Comparison of ENCODE assay signal across 8 mouse cellular contexts in genomic region chr3:145653191-145653940, GRCm38 (mm10). TPM values are rescaled to one million over a fixed set of nuclear protein-coding genes. Genes with fewer than 3 reads are reported as not detected.
DNase-seq lines count a peak whose midpoint lies in the region; ATAC-seq and TF ChIP-seq lines count a peak whose summit lies in the region.

No protein-coding gene starts in this region.

- TF ChIP-seq CTCF in Patski (IDR thresholded peaks at IDR 0.05) = no peak
- TF ChIP-seq CTCF in lung, embryonic 14.5 days (IDR thresholded peaks at IDR 0.05; ENCODE audit: low read depth) = no peak

- no peaks in the 10 kb centered on the region for H3K27me3 ChIP-seq in Patski
- no peaks in the 10 kb centered on the region for H3K27me3 ChIP-seq in embryonic facial prominence, embryonic 14.5 days (replicated peaks; ENCODE audit: control insufficient read depth, insufficient read depth, low read length)
- H3K27me3 ChIP-seq in heart, embryonic 12.5 days (replicated peaks) = no peaks in the 10 kb centered on the region
- no peaks in the 10 kb centered on the region for H3K27me3 ChIP-seq in kidney, embryonic 14.5 days (ENCODE audit: control insufficient read depth, insufficient read depth, low read length)
- H3K27me3 ChIP-seq in lung, embryonic 14.5 days (ENCODE audit: insufficient read depth, low read length) = no peaks in the 10 kb centered on the region

- H3K27ac ChIP-seq in embryonic facial prominence, embryonic 14.5 days (replicated peaks; ENCODE audit: low read depth, low read length) = peak overlapping the region; percentile 88
- H3K27ac ChIP-seq in heart, embryonic 12.5 days (ENCODE audit: poor library complexity, severe bottlenecking) = peak overlapping the region; percentile 97
- H3K27ac ChIP-seq in kidney, embryonic 14.5 days (ENCODE audit: low read depth, low read length) = peak overlapping the region; percentile 79
- H3K27ac ChIP-seq in lung, embryonic 14.5 days (ENCODE audit: low read depth) = peak overlapping the region; percentile 95

- no peaks in the 10 kb centered on the region; the same call in 1 of the 2 replicates for H3K36me3 ChIP-seq in embryonic facial prominence, embryonic 14.5 days (ENCODE audit: control insufficient read depth, insufficient read depth, low read length)
- peaks cover 9% of the 10 kb centered on the region for H3K36me3 ChIP-seq in heart, embryonic 12.5 days
- 0 out of 2 replicates have a peak, but pooled peaks cover 2% of the 10 kb centered on the region for H3K36me3 ChIP-seq in kidney, embryonic 14.5 days (ENCODE audit: control insufficient read depth, insufficient read depth, low read length)
- peaks cover 3% of the 10 kb centered on the region; the same call in 1 of the 2 replicates for H3K36me3 ChIP-seq in lung, embryonic 14.5 days (ENCODE audit: insufficient read depth)

- CTCF ChIA-PET in Patski (lab: Charles Lee) = interaction anchor here (0.7 to 1.8 kb wide), 3 partner anchors 9 to 76 kb away, joined by 3 to 8 read pairs (median 4); no protein-coding TSS in a partner anchor

- POLR2A ChIA-PET in Patski (lab: Charles Lee) = interaction anchor here (0.9 to 5.2 kb wide), 4 partner anchors 9 to 77 kb away, joined by 3 to 51 read pairs (median 4); no protein-coding TSS in a partner anchor

- no peaks in the 10 kb centered on the region for H3K9me3 ChIP-seq in embryonic facial prominence, embryonic 14.5 days (ENCODE audit: control insufficient read depth, low read length)
- H3K9me3 ChIP-seq in heart, embryonic 12.5 days (replicated peaks) = no peaks in the 10 kb centered on the region
- no peaks in the 10 kb centered on the region for H3K9me3 ChIP-seq in kidney, embryonic 14.5 days (ENCODE audit: control insufficient read depth, low read length)
- no peaks in the 10 kb centered on the region for H3K9me3 ChIP-seq in lung, embryonic 14.5 days (ENCODE audit: low read depth, low read length)

- peak overlapping the region; percentile 84 for H3K4me2 ChIP-seq in embryonic facial prominence, embryonic 14.5 days (ENCODE audit: low read depth, low read length)
- H3K4me2 ChIP-seq in heart, embryonic 12.5 days = peak overlapping the region; percentile 89
- peak overlapping the region; percentile 79 for H3K4me2 ChIP-seq in kidney, embryonic 14.5 days (replicated peaks; ENCODE audit: low read depth, low read length)
- H3K4me2 ChIP-seq in lung, embryonic 14.5 days = peak overlapping the region; percentile 88

- peak; percentile 55 for ATAC-seq in Patski
- peak; percentile 51 for ATAC-seq in embryonic facial prominence, embryonic 14.5 days (ENCODE audit: low read depth)
- ATAC-seq in heart, embryonic 12.5 days (ENCODE audit: insufficient number of reproducible peaks, low FRiP score) = peak; percentile 65
- ATAC-seq in kidney, embryonic 14.5 days (ENCODE audit: low FRiP score, low TSS enrichment) = peak; percentile 63
- ATAC-seq in lung, embryonic 14.5 days (ENCODE audit: insufficient read depth) = peak; percentile 73
- no peak for ATAC-seq in erythroid progenitor cell, adult 5-6 weeks (replicated peaks; ENCODE audit: low FRiP score, poor library complexity, severe bottlenecking)

- peak overlapping the region; percentile 75 for H3K9ac ChIP-seq in embryonic facial prominence, embryonic 14.5 days (ENCODE audit: low read depth, low read length)
- H3K9ac ChIP-seq in heart, embryonic 12.5 days = peak overlapping the region; percentile 87
- H3K9ac ChIP-seq in kidney, embryonic 14.5 days (ENCODE audit: low read depth, low read length) = peak overlapping the region; percentile 65
- peak overlapping the region; percentile 79 for H3K9ac ChIP-seq in lung, embryonic 14.5 days

- DNase-seq in 3134 (ENCODE audit: extremely low read depth, insufficient read length, low spot score) (peak; percentile 90), Patski (ENCODE audit: low read depth, low spot score) (peak; percentile 64)
- peak; percentile 95 for DNase-seq in embryonic facial prominence, embryonic 14.5 days (ENCODE audit: low spot score)
- peak; percentile 96 for DNase-seq in lung, embryonic 14.5 days
- peak; percentile 36 for DNase-seq in ovary, postnatal 10 days (ENCODE audit: low spot score)

- in situ Hi-C loops in Patski (cut with MboI; ENCODE audit: low pct_unique_long_range_greater_than_20kb) = loop anchor here (5.0 kb wide), 1 partner anchor 249 kb away; no protein-coding TSS in a partner anchor

- H3K4me3 ChIP-seq in embryonic facial prominence, embryonic 14.5 days (ENCODE audit: low read depth, low read length) = peak overlapping the region; percentile 67
- H3K4me3 ChIP-seq in heart, embryonic 12.5 days = peak overlapping the region; percentile 67
- peak overlapping the region; percentile 43 for H3K4me3 ChIP-seq in kidney, embryonic 14.5 days (ENCODE audit: low read length)
- H3K4me3 ChIP-seq in lung, embryonic 14.5 days (ENCODE audit: low read depth, low read length) = peak overlapping the region; percentile 70

- 1% methylated on average over 43 of the region's 53 CpGs for WGBS in embryonic facial prominence, embryonic 14.5 days
- WGBS in heart, embryonic 12.5 days = under 1% methylated on average over 53 of the region's 53 CpGs
- WGBS in kidney, embryonic 14.5 days = under 1% methylated on average over 53 of the region's 53 CpGs
- WGBS in lung, embryonic 14.5 days = under 1% methylated on average over 53 of the region's 53 CpGs

- H3K4me1 ChIP-seq in embryonic facial prominence, embryonic 14.5 days (ENCODE audit: control insufficient read depth, insufficient read depth, low read length) = peaks cover 31% of the 10 kb centered on the region
- H3K4me1 ChIP-seq in heart, embryonic 12.5 days (replicated peaks) = peaks cover 34% of the 10 kb centered on the region
- H3K4me1 ChIP-seq in kidney, embryonic 14.5 days (ENCODE audit: control insufficient read depth, insufficient read depth, low read length) = peaks cover 16% of the 10 kb centered on the region
- peaks cover 22% of the 10 kb centered on the region for H3K4me1 ChIP-seq in lung, embryonic 14.5 days (ENCODE audit: insufficient read depth)

RNA-seq across cellular contexts. Expression of gene Ccn1, which starts 3.6 kb away (rescaled TPM):
- 1,216 TPM for polyA plus RNA-seq in Patski (2021)
- polyA plus RNA-seq in embryonic facial prominence, embryonic 14.5 days (2014; fragmentation: Nextera tagmentation; extraction: Ambion mirVana) = 42.6 and 50.5 TPM in 2 replicates
- polyA plus RNA-seq in heart, embryonic 12.5 days (2016; fragmentation: Nextera tagmentation; extraction: Ambion mirVana) = 93.5 and 100 TPM in 2 replicates
- polyA plus RNA-seq in kidney, embryonic 14.5 days (2014; fragmentation: Nextera tagmentation; extraction: Ambion mirVana) = 22.4 and 30.9 TPM in 2 replicates
- 33.2 and 41.6 TPM in 2 replicates for polyA plus RNA-seq in lung, embryonic 14.5 days (2014; fragmentation: Nextera tagmentation; extraction: Ambion mirVana)
- total RNA-seq in erythroid progenitor cell, adult 5-6 weeks (2015; ENCODE audit: low replicate concordance) = not detected in 2 replicates
- not detected in 2 replicates for total RNA-seq in erythroid progenitor cell, adult 5-6 weeks (2017; ENCODE audit: low replicate concordance)

Comparison
In these comparisons a context has a peak if more than half of its experiments do, and no peak if none do; other contexts are left out.
1. DNase-seq: peak in every context shown above with its lines; median percentile 96 in lung, embryonic 14.5 days; 95 in embryonic facial prominence, embryonic 14.5 days; 90 in 3134; 64 in Patski; 36 in ovary, postnatal 10 days.
2. RNA of gene Ccn1, which starts 3.6 kb away (polyA plus RNA-seq): 1,216 TPM in Patski (single experiment); 93.5 to 100 TPM in heart, embryonic 12.5 days, 42.6 to 50.5 TPM in embryonic facial prominence, embryonic 14.5 days, 33.2 to 41.6 TPM in lung, embryonic 14.5 days and 22.4 to 30.9 TPM in kidney, embryonic 14.5 days; every median in the first group is over 10 times any median in the second.
3. Peak in every context shown above with its lines, with median percentiles within 50 percentile points of each other: H3K27ac ChIP-seq, H3K4me2 ChIP-seq, H3K4me3 ChIP-seq and H3K9ac ChIP-seq.